Mouse (Mus musculus) stomach, embryonic 14.5 days (tissue): ENCODE data around the gene Gm5105. TPM values are rescaled to one million over a fixed set of nuclear protein-coding genes. Genes with fewer than 3 reads are reported as not detected.

ENCODE experiments used
- ATAC-seq: fragments of 200-750 bp; cut with Nextera tagmentation; 2 replicates; pipeline ENCODE4 v1.8.0; 2017; ENCODE audit warnings: low read depth, moderate TSS enrichment; ENCODE audit not compliant: insufficient number of reproducible peaks, insufficient read depth, low FRiP score
- H3K27ac ChIP-seq: fragments of 300-500 bp; sonication (generic); 2 replicates; pipeline ENCODE4 v1.5.1; 2014; ENCODE audit warnings: mild to moderate bottlenecking, low read length, moderate library complexity, mixed read lengths
- H3K27me3 ChIP-seq: fragments of 300-500 bp; sonication (generic); 2 replicates; pipeline ENCODE4 v1.6.1; 2014; ENCODE audit warnings: low read length, control low read depth, mixed read lengths; ENCODE audit not compliant: control insufficient read depth, insufficient read depth
- H3K36me3 ChIP-seq: fragments of 300-500 bp; sonication (generic); 2 replicates; pipeline ENCODE4 v1.6.1; 2014; ENCODE audit warnings: mild to moderate bottlenecking, control low read depth, low read length, moderate library complexity, mixed read lengths; ENCODE audit not compliant: control insufficient read depth, insufficient read depth
- H3K4me1 ChIP-seq: fragments of 300-500 bp; sonication (generic); 2 replicates; pipeline ENCODE4 v1.6.1; 2014; ENCODE audit warnings: low read length, control low read depth, mixed read lengths; ENCODE audit not compliant: control insufficient read depth, insufficient read depth
- H3K4me2 ChIP-seq: fragments of 300-500 bp; sonication (generic); replicated peaks from 2 replicates; pipeline ENCODE4 v1.6.1; 2014; ENCODE audit warnings: low read depth, low read length, control low read depth
- H3K4me3 ChIP-seq: fragments of 300-500 bp; sonication (generic); 2 replicates; pipeline ENCODE4 v1.5.1; 2014; ENCODE audit warnings: low read depth, low read length, control low read depth
- H3K9ac ChIP-seq: fragments of 300-500 bp; sonication (generic); replicated peaks from 2 replicates; pipeline ENCODE4 v1.6.1; 2014; ENCODE audit warnings: low read depth, mild to moderate bottlenecking, control low read depth, low read length, moderate library complexity, mixed read lengths
- H3K9me3 ChIP-seq: fragments of 300-500 bp; sonication (generic); 2 replicates; pipeline ENCODE4 v1.6.1; 2016; ENCODE audit warnings: low read depth, low read length, control low read depth; ENCODE audit not compliant: control insufficient read depth
- WGBS: fragments of 180-500 bp; shearing (Covaris S2); extraction: QIAGEN DNeasy Blood & Tissue Kit; methylation state at CpG from one replicate; pipeline ENCODE4 v1.1.7; 2014; 5-methylcytosine and 5-hydroxymethylcytosine counted together
- polyA plus RNA-seq: library from polyadenylated mRNA; unstranded; fragments of >200 nt; fragmentation: Nextera tagmentation; extraction: Ambion mirVana; gene quantifications from 2 replicates; pipeline ENCODE4 v1.2.1, GENCODE M21; 2014

Gm5105 gene
- polyA plus RNA-seq, 1 experiment from 2014 or later = not detected

- Histone ChIP-seq H3K27me3 (no peaks in the 10 kb centered on the region), H3K9ac (no peak overlapping the region), H3K4me1 (0 out of 2 replicates have a peak, but pooled peaks cover 7% of the 10 kb centered on the region), H3K4me2 (no peak overlapping the region), H3K4me3 (no peak overlapping the region), H3K36me3 (no peaks in the 10 kb centered on the region), H3K9me3 (no peaks in the 10 kb centered on the region), H3K27ac (no peak overlapping the region; the same call in 1 of the 2 replicates)
- 66% methylated on average over 8 of the region's 8 CpGs for WGBS
- ATAC-seq = no peak
Observed at GRCm38 (mm10) chr3:138075209-138075608, 8.0 kb upstream of the Gm5105 start.

- WGBS = 88% methylated on average over 1 of the region's 1 CpGs
- no peak for ATAC-seq
- 0 out of 2 replicates have a peak, but pooled peaks cover 7% of the 10 kb centered on the region for H3K4me1 ChIP-seq
- no peaks in the 10 kb centered on the region for H3K36me3 ChIP-seq
- no peak overlapping the region for H3K27ac ChIP-seq
- H3K9ac ChIP-seq = no peak overlapping the region
- H3K27me3 ChIP-seq = no peaks in the 10 kb centered on the region
- H3K4me3 ChIP-seq = no peak overlapping the region
- H3K4me2 ChIP-seq = no peak overlapping the region
- no peaks in the 10 kb centered on the region for H3K9me3 ChIP-seq
Observed at GRCm38 (mm10) chr3:138074214-138074613, 7.0 kb upstream of the Gm5105 start.

- Histone ChIP-seq H3K4me3 (no peak overlapping the region), H3K36me3 (no peaks in the 10 kb centered on the region), H3K9me3 (no peaks in the 10 kb centered on the region), H3K27ac (no peak overlapping the region), H3K4me2 (no peak overlapping the region), H3K4me1 (0 out of 2 replicates have a peak, but pooled peaks cover 4% of the 10 kb centered on the region), H3K27me3 (no peaks in the 10 kb centered on the region), H3K9ac (no peak overlapping the region)
- WGBS = 74% methylated on average over 10 of the region's 10 CpGs
- no peak for ATAC-seq
Observed at GRCm38 (mm10) chr3:138071476-138072073, 4.4 kb upstream of the Gm5105 start.

GRCm38 (mm10) chr3:138071004-138071403 is 3.8 kb upstream of the Gm5105 start:
- H3K36me3 ChIP-seq = no peaks in the 10 kb centered on the region
- no peak for ATAC-seq
- H3K27ac ChIP-seq = no peak overlapping the region
- H3K4me3 ChIP-seq = no peak overlapping the region
- H3K27me3 ChIP-seq = no peaks in the 10 kb centered on the region
- H3K4me2 ChIP-seq = no peak overlapping the region
- H3K9me3 ChIP-seq = no peaks in the 10 kb centered on the region
- 20% methylated on average over 1 of the region's 1 CpGs for WGBS
- no peak overlapping the region for H3K9ac ChIP-seq
- H3K4me1 ChIP-seq = 0 out of 2 replicates have a peak, but pooled peaks cover 4% of the 10 kb centered on the region

DNA sequence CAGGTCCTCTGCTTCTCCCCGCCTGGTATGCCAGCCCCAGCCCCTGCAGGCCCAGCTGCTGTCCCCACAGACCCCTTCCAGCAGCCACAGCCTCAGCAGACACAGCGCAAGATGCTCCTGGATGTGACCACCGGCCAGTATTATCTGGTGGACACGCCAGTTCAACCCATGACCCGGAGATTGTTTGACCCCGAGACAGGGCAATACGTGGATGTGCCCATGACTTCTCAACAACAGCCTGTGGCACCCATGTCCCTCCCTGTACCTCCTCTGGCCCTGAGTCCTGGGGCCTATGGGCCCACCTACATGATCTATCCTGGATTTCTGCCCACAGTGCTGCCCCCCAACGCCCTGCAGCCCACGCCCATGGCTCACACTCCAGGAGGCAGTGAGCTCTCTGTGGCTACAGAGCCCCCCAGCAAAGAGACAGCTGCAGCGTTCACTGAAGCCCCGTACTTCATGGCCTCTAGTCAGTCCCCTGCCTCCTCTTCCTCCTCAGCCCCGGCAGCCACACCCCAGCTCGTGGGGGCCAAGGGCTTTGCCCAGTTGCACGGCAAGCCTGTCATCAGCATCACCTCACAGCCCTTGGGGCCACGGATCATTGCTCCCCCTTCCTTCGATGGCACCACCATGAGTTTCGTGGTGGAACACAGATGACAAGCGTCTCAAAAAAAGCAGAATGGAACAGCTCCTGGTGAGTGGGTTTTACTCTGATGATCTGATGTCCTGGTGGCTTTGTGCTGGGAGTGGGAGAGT is 2.7 kb upstream of the Gm5105 start:
- Histone ChIP-seq H3K27ac (no peak overlapping the region), H3K27me3 (no peaks in the 10 kb centered on the region), H3K4me3 (no peak overlapping the region), H3K9ac (no peak overlapping the region), H3K4me2 (no peak overlapping the region), H3K9me3 (no peaks in the 10 kb centered on the region), H3K36me3 (no peaks in the 10 kb centered on the region), H3K4me1 (peaks cover 9% of the 10 kb centered on the region; the same call in 1 of the 2 replicates)
- 82% methylated on average over 18 of the region's 18 CpGs for WGBS
- no peak for ATAC-seq

DNA sequence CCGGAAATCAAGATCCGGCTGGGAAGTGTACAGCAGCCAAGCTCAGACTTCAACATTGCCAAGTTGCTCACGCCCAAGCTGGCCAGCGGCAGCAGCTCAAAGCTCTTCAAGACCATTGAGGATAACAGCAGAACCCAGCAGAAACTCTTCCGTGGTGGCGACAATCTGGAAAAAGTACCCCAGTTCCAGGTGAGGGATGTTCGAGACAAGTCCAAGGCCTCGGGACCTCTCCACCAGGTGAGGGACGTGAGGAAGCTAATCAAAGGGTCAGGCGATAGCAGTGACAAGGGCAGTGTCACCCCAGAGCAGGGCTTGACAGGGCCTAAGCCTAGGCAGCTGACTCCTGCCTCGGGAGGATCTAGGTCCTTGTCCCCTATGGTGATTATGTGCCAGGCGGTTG is 915 bp upstream of the Gm5105 start:
- no peak overlapping the region for H3K4me2 ChIP-seq
- peaks cover 19% of the 10 kb centered on the region; the same call in 1 of the 2 replicates for H3K4me1 ChIP-seq
- no peak overlapping the region for H3K27ac ChIP-seq
- no peaks in the 10 kb centered on the region for H3K9me3 ChIP-seq
- no peak for ATAC-seq
- H3K9ac ChIP-seq = no peak overlapping the region
- no peaks in the 10 kb centered on the region for H3K27me3 ChIP-seq
- no peak overlapping the region for H3K4me3 ChIP-seq
- WGBS = 93% methylated on average over 12 of the region's 12 CpGs
- no peaks in the 10 kb centered on the region for H3K36me3 ChIP-seq

DNA sequence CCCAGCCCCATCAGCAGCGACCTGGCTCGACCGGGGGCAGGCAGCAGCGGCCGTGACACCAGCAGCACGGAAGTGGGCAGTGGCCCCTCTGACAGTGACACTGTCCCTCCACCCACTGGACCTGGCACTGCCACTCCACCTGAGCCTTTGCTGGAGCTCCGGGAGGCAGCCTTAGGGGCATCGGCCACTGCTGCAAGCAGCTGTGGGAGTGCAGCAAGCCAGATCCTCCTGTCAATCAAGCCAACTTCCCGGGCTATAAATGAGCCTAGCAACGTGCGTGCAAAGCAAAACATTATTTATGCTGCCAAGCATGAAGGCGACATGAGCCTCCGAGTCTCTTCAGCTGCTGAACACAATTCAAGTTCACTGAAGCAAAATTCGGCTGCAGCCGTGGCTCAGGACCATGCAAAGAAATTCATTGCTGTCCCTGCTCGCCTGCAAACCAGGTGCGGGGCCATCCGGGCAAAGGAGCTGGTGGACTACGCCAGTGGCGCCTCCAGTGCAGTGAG is 786 bp downstream of the Gm5105 start:
- Histone ChIP-seq H3K27me3 (no peaks in the 10 kb centered on the region), H3K27ac (no peak overlapping the region), H3K36me3 (no peaks in the 10 kb centered on the region), H3K4me1 (peaks cover 19% of the 10 kb centered on the region; the same call in 1 of the 2 replicates), H3K4me2 (no peak overlapping the region), H3K4me3 (no peak overlapping the region), H3K9me3 (no peaks in the 10 kb centered on the region), H3K9ac (no peak overlapping the region)
- no peak for ATAC-seq
- WGBS = 73% methylated on average over 20 of the region's 20 CpGs

- peaks cover 19% of the 10 kb centered on the region; the same call in 1 of the 2 replicates for H3K4me1 ChIP-seq
- H3K36me3 ChIP-seq = no peaks in the 10 kb centered on the region
- ATAC-seq = no peak
- H3K9me3 ChIP-seq = no peaks in the 10 kb centered on the region
- 91% methylated on average over 16 of the region's 16 CpGs for WGBS
- H3K27ac ChIP-seq = no peak overlapping the region
- no peak overlapping the region for H3K9ac ChIP-seq
- no peak overlapping the region for H3K4me2 ChIP-seq
- H3K4me3 ChIP-seq = no peak overlapping the region
- H3K27me3 ChIP-seq = no peaks in the 10 kb centered on the region
Observed at GRCm38 (mm10) chr3:138065930-138066329, 1.3 kb downstream of the Gm5105 start.
